Mouse (Mus musculus): Measurements from ENCODE around the gene Ccr5. TPM values are rescaled to one million over a fixed set of nuclear protein-coding genes. Genes with fewer than 3 reads are reported as not detected.

Ccr5 gene
- polyA plus RNA-seq, 1 experiment from 2014 or later: 0.33 TPM

Other genes starting within 250 kb of the Ccr5 start
- gene Ccr1, start 152.9 kb upstream of the Ccr5 start, polyA plus RNA-seq (2015; fragmentation: Nextera tagmentation; extraction: Ambion mirVana): 0.47 and 0.50 TPM in 2 replicates
- gene Ccr1l1, start 143.1 kb upstream of the Ccr5 start, polyA plus RNA-seq (2015; fragmentation: Nextera tagmentation; extraction: Ambion mirVana): not detected in 2 replicates
- not detected in 2 replicates for gene Ccr3, start 99.6 kb upstream of the Ccr5 start, polyA plus RNA-seq (2015; fragmentation: Nextera tagmentation; extraction: Ambion mirVana)
- gene Ccr2, start 19.6 kb upstream of the Ccr5 start, polyA plus RNA-seq (2015; fragmentation: Nextera tagmentation; extraction: Ambion mirVana): 0.18 and 0.23 TPM in 2 replicates
- gene 2010315B03Rik, start 191.2 kb downstream of the Ccr5 start, polyA plus RNA-seq (2015; fragmentation: Nextera tagmentation; extraction: Ambion mirVana): 9.0 and 10.9 TPM in 2 replicates